Mouse (Mus musculus): ENCODE data around the gene Nell1. TPM values are rescaled to one million over a fixed set of nuclear protein-coding genes. Genes with fewer than 3 reads are reported as not detected.

Gene Nell1
- total RNA-seq, 2 experiments from 2014 or later: 62.9 to 63.6 TPM

DNA sequence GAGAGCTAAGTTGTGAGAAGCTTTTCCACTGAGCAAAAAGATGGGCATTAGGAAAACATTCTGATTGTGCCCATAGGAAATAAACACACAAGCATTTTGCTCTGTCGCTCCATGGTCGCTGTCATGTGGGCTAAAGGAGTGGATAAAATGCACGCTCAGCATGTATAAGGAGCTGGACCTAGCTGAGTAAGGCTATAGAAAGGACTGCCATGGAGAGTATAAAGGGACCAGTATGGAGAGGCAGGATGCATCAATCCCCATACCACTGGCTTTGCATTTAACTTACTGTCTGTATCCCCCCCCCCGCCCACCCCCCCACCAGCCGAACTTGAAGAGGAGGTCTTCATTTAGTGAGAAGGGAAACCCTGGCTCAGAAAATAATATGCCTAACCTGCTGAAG is 711.7 kb downstream of the Nell1 start:
- intact Hi-C loops (cut with DNase I): no loop called here
- no peak for DNase-seq (ENCODE audit: low spot score in 2 of 2)

DNA sequence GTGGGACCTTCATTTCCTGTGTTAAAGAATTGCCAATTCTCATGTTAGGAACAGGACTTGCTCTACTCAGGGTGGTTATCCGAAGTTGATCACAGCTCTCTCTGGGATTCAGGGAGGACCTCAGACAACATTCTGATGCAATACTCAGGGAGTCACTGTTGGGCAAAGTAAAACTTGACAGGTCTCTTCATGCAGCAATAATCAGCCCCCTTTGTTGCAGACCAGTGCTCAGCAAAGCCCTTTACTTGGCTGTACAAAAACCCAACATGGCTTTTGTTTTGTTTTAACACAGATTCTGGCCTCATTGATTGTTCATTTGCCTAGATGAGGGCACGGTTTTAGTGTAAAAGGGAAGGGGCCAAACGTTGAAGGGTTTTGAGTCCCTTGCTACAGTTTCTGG is 750.5 kb downstream of the Nell1 start:
- intact Hi-C loops (cut with DNase I): no loop called here
- no peak for DNase-seq (ENCODE audit: low spot score in 2 of 2)

DNA sequence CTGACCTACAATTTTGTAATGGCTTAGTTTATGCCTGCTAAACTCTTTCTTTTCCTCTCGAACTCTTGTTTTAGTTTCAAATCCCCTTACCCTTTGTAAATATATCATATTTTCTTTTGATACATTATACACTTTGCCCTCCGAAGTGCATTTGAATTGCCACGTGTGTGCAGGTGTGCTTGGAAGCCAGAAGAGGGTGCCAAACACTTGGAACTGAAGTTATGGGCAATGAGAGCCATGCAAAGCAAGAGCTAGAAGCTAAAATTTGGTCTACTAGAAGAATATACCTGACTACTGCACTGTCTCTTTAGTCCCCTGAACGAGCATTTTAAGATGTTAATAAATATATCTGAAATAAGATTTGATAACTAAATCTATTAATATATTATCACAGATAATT is 756.3 kb downstream of the Nell1 start:
- intact Hi-C loops (cut with DNase I): no loop called here
- no peak for DNase-seq (ENCODE audit: low spot score in 2 of 2)

GRCm38 (mm10) chr7:50755516-50755915 is 780.9 kb downstream of the Nell1 start:
- intact Hi-C loops (cut with DNase I): no loop called here
- no peak for DNase-seq (ENCODE audit: low spot score in 2 of 2)

DNA sequence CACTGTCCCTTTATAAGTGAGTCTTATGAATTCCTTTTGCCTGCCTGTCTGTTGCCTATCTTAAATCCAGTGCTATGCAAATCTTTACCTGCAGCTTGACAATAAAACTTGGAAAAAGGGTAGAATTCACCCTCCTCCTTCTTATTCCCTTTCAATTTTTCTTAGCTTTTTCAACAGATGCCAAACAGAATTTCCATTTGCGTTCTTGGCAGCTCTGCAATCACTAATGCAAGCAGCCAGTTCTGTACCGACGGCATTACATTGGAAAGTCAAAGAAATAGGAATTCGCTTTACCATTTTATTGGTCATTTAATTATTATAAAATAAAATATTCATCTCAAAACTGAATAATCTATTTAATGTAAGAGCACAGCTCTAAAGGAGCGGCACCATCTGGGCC is 781.7 kb downstream of the Nell1 start:
- no peak for DNase-seq (ENCODE audit: low spot score in 2 of 2)
- intact Hi-C loops (cut with DNase I): no loop called here

- intact Hi-C loops (cut with DNase I): no loop called here
- peak in 1 of 2 experiments; percentile 79 for DNase-seq (ENCODE audit: low spot score in 2 of 2)
Observed at GRCm38 (mm10) chr7:50773516-50773915, 798.9 kb downstream of the Nell1 start.

GRCm38 (mm10) chr7:50781105-50781504 is 806.4 kb downstream of the Nell1 start:
- peak in 1 of 2 experiments; percentile 57 for DNase-seq (ENCODE audit: low spot score in 2 of 2)
- intact Hi-C loops (cut with DNase I): no loop called here

DNA sequence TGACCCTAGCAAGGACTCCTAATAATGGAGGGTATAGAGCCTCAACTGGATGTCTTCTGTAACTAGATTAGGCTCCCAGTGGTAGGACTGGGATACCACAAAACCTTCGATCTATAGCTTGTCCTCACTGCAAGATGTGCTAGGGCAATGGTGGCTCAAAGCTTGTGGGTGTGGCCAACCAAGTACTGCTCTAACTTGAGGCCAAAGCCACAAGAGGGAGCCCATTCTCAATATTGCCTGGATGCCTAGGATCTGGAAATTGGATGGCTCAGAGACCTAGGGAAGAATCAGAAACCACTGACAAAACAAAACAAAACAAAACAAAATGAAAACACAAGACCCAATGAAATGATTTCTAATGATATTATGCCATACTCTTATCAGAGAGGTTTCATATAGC is 809.0 kb downstream of the Nell1 start:
- intact Hi-C loops (cut with DNase I): no loop called here

GRCm38 (mm10) chr7:50826180-50826579 is 851.5 kb downstream of the Nell1 start:
- intact Hi-C loops (cut with DNase I): no loop called here
- DNase-seq (ENCODE audit: low spot score in 2 of 2): no peak

More for the DNA sequence above, 809.0 kb downstream of the Nell1 start:
- DNase-seq (ENCODE audit: low spot score in 2 of 2): no peak

GRCm38 (mm10) chr7:50832799-50833198 is 858.1 kb downstream of the Nell1 start:
- intact Hi-C loops (cut with DNase I): no loop called here
- no peak for DNase-seq (ENCODE audit: low spot score in 2 of 2)

GRCm38 (mm10) chr7:50842646-50843045 is 868.0 kb downstream of the Nell1 start:
- no peak for DNase-seq (ENCODE audit: low spot score in 2 of 2)
- intact Hi-C loops (cut with DNase I): no loop called here

DNA sequence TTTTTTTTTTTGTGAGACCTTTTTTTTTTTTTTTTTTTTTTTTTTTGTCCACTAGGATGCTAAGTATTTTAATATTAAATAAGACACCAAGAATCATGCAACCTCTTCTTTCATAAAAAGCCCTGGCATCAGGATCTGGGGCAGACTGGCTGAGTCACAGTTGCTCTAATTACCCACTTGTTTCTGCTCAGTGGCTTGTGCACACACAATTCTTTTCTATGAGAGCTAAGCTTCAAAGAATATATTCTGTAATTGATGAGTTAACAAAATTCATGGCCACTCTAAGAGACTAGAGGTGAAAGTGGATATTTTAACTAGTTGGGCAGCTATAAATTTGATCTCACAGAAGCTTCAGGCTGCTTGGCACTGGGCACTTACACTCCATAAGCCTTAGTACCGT is 873.3 kb downstream of the Nell1 start:
- no peak for DNase-seq (ENCODE audit: low spot score in 2 of 2)
- intact Hi-C loops (cut with DNase I): no loop called here

GRCm38 (mm10) chr7:50850271-50850670 is 875.6 kb downstream of the Nell1 start:
- no peak for DNase-seq (ENCODE audit: low spot score in 2 of 2)
- intact Hi-C loops (cut with DNase I): no loop called here

GRCm38 (mm10) chr7:50870181-50870580 is 895.5 kb downstream of the Nell1 start:
- intact Hi-C loops (cut with DNase I): no loop called here
- no peak for DNase-seq (ENCODE audit: low spot score in 2 of 2)

DNA sequence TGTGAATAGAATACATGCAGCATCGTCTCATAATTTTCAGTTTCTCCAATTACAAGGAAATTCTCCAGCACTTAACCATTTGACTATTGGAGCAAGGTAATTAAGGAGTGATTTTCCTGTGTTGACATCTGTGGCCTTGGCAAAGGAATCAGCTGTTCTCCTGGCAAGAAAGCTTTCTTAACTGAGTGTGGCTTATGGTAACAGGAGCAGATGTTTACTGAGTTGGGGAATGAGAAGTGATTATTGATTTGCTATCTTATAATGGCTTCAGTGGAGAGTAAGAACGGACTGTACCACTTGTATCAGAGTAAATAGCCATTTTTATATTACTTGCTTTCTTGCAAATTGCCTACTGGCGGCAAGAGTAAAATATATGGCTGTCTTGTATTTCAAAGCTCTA is 913.0 kb downstream of the Nell1 start:
- intact Hi-C loops (cut with DNase I): no loop called here
- no peak for DNase-seq (ENCODE audit: low spot score in 2 of 2)

GRCm38 (mm10) chr7:50899541-50900088 is 925.0 kb downstream of the Nell1 start:
- intact Hi-C loops (cut with DNase I): no loop called here
- no peak for DNase-seq (ENCODE audit: low spot score in 2 of 2)

Other genes with a start within 250 kb of the Nell1 start
- 10 to 100 TPM; 11.0 to 12.7 TPM for gene Htatip2, start 215.7 kb upstream of the Nell1 start, total RNA-seq (2021)
- 10 to 100 TPM; 31.0 to 34.8 TPM for gene Prmt3, start 196.5 kb upstream of the Nell1 start, total RNA-seq (2021)
- gene Slc6a5, start 64.7 kb upstream of the Nell1 start, total RNA-seq (2021): under 1 TPM; 0.07 TPM

All from left cerebral cortex, postnatal 25 days (tissue).